Mouse (Mus musculus): ENCODE measurements at regions not wholly inside any gene's neighbourhood (a gene's known extent, or its start where the extent isn't known, plus 50 kb on each side); places are given as distances from the start of the nearest gene placed in this dataset.

GRCm38 (mm10) chr8:24280296-24280695 is 445.4 kb downstream of the Adam3 start:
- TF ChIP-seq CTCF (conservative IDR thresholded peaks at IDR 0.05; ENCODE audit: low read length) = no peak
- no peak for TF ChIP-seq NANOG (IDR thresholded peaks at IDR 0.05; ENCODE audit: borderline replicate concordance, low read length)
